Mouse (Mus musculus) limb, embryonic 15.5 days (tissue): ENCODE measurements around the gene Pax7. TPM values are rescaled to one million over a fixed set of nuclear protein-coding genes. Genes with fewer than 3 reads are reported as not detected.

Source experiments
- ATAC-seq: fragments of 200-750 bp; cut with Nextera tagmentation; 2 replicates; pipeline ENCODE4 v1.8.0; 2017; ENCODE audit warnings: low read depth, moderate TSS enrichment; ENCODE audit not compliant: insufficient number of reproducible peaks, low FRiP score, low TSS enrichment
- H3K27ac ChIP-seq: fragments of 300-500 bp; sonication (generic); 2 replicates; pipeline ENCODE4 v1.5.1; 2015; ENCODE audit warnings: moderate library complexity, mild to moderate bottlenecking, inconsistent platforms
- H3K27me3 ChIP-seq: fragments of 300-500 bp; sonication (generic); 2 replicates; pipeline ENCODE4 v1.6.1; 2015; ENCODE audit warnings: inconsistent platforms
- H3K36me3 ChIP-seq: fragments of 300-500 bp; sonication (generic); 2 replicates; pipeline ENCODE4 v1.6.1; 2015; ENCODE audit warnings: inconsistent platforms
- H3K4me1 ChIP-seq: fragments of 300-500 bp; sonication (generic); 2 replicates; pipeline ENCODE4 v1.6.1; 2015; ENCODE audit warnings: inconsistent platforms
- H3K4me2 ChIP-seq: fragments of 300-500 bp; sonication (generic); 2 replicates; pipeline ENCODE4 v1.6.1; 2015; ENCODE audit warnings: mild to moderate bottlenecking, inconsistent platforms
- H3K4me3 ChIP-seq: fragments of 300-500 bp; sonication (generic); 2 replicates; pipeline ENCODE4 v1.5.1; 2015; ENCODE audit warnings: mild to moderate bottlenecking, inconsistent platforms
- H3K9ac ChIP-seq: fragments of 300-500 bp; sonication (generic); 2 replicates; pipeline ENCODE4 v1.6.1; 2015; ENCODE audit warnings: inconsistent platforms
- H3K9me3 ChIP-seq: fragments of 300-500 bp; sonication (generic); 2 replicates; pipeline ENCODE4 v1.6.1; 2016; ENCODE audit warnings: inconsistent platforms
- WGBS: fragments of 180-500 bp; shearing (Covaris S2); methylation state at CpG from one replicate; pipeline ENCODE4 v1.1.7; 2015; 5-methylcytosine and 5-hydroxymethylcytosine counted together
- polyA plus RNA-seq: library from polyadenylated mRNA; unstranded; fragments of >200 nt; fragmentation: Nextera tagmentation; extraction: Ambion mirVana; gene quantifications from 2 replicates; pipeline ENCODE4 v1.2.1, GENCODE M21; 2015

Gene Pax7
- polyA plus RNA-seq, 1 experiment from 2014 or later, result 0.38 TPM

DNA sequence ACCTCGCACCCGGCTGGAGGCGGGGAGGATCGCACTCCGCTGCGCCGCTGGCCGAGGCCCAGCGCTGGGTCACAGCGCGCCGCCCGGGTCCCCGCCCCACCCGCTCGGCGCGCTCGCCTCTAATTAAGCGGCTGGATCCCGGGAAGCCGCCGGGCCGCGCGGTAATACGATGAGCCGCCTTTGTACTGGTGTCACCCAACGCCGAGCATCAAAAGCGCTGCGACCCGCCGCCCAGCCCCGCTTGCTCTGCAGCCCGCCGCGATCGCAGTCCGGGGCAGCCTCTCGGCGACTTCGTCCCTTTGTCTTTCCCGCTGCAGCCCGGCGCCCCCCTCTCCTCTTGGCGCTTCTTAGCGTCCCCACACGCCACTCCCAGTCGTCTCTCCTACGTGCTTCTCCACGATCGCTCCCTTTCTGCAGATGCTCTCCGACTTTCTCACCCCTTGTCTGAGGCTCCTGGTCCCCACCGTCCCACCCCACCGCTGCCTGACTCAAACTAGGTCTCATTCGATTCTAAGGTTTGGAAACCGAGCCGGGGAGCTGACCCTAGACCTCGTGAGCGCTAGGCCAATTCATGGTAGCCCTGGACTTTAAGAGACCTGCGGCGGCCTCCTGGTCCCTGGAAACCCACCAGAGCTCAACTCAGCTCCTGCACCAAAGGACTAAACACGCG, 11.7 kb downstream of the Pax7 start:
- Histone ChIP-seq H3K27ac (no peak overlapping the region), H3K27me3 (peaks cover 99% of the 10 kb centered on the region), H3K36me3 (no peaks in the 10 kb centered on the region), H3K9ac (no peak overlapping the region), H3K4me2 (peak overlapping the region; percentile 56), H3K4me3 (peak overlapping the region; percentile 34), H3K9me3 (no peaks in the 10 kb centered on the region), H3K4me1 (peaks cover 33% of the 10 kb centered on the region)
- WGBS, result under 1% methylated on average over 65 of the region's 65 CpGs
- ATAC-seq, result no peak

DNA sequence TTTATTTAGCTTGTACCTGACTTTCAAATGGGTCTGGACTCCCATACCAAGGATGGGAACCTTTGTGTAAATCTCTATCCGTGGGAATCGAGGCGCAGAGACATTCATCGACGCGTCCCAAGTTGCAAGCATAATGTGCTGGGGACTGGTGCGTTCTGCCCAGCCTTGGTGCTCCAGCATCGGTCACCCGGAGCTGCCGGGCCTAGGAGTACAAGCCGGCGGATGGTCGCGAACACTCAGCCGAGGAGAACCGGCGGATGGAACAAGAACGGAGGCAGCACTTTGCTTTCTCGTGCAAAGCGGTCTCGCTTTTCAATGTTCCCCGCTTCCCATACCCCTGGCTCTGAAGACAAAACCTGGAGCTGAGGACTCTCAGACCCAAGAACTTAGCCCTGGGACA, 12.3 kb downstream of the Pax7 start:
- WGBS, result 3% methylated on average over 22 of the region's 22 CpGs
- peaks cover 33% of the 10 kb centered on the region for H3K4me1 ChIP-seq
- peak overlapping the region; percentile 56 for H3K4me2 ChIP-seq
- H3K9ac ChIP-seq, result no peak overlapping the region
- ATAC-seq, result no peak
- no peak overlapping the region for H3K27ac ChIP-seq
- H3K4me3 ChIP-seq, result peak overlapping the region; percentile 34
- H3K9me3 ChIP-seq, result no peaks in the 10 kb centered on the region
- H3K36me3 ChIP-seq, result no peaks in the 10 kb centered on the region
- peaks cover 99% of the 10 kb centered on the region for H3K27me3 ChIP-seq

DNA sequence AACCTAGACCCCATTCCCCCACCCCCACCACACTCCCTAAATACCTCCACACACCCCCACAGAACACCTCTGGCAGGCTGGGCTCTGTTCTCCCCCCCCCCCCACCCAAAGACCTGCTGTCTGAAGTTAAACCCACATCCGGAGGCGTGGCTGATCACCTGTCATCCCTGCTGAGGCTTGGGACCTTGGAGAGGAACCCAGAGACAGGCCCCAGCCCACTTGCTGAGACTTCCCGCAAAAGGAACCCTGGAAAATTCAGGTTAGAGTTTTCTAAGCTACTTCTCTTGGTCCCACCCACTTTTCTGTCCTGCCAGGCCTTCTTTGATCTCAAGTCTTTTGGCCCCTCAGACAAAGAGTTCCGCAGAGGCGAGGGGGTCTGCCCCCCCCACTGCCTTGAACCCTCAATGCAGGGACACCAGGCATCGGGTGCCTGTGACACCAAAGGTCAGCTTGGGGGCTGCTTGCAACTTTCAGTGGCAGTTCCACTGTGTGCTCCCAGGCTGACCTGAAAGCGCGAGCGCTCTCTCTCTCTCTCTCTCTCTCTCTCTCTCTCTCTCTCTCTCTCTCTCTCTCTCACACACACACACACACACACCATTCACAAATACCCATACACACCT, 13.8 kb downstream of the Pax7 start:
- Histone ChIP-seq H3K36me3 (no peaks in the 10 kb centered on the region), H3K4me1 (peaks cover 31% of the 10 kb centered on the region), H3K27ac (no peak overlapping the region), H3K4me2 (no peak overlapping the region), H3K9ac (no peak overlapping the region), H3K27me3 (peaks cover 96% of the 10 kb centered on the region), H3K4me3 (no peak overlapping the region), H3K9me3 (no peaks in the 10 kb centered on the region)
- 6% methylated on average over 9 of the region's 9 CpGs for WGBS
- no peak for ATAC-seq

DNA sequence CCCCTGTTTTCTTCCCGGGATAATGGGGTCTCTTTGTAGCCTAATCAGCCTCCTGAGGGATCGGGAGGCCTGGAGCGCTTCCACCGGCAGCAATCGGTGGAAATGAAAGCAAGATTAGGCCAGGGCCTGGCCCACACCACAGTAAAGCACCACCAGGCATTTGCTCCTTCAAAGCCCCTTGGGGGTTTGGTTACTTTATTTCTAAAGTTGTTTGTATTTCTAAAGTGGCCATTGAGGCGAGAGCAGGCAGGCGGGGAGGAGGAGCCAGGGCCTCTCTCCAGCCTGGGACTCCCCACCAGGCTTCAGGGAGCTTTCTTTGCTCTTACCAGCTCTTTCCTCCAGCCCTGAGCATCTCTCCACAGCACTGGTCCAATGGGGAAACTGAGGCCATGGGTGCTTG, 15.2 kb downstream of the Pax7 start:
- Histone ChIP-seq H3K4me3 (no peak overlapping the region), H3K9me3 (no peaks in the 10 kb centered on the region), H3K4me1 (peaks cover 20% of the 10 kb centered on the region), H3K27ac (no peak overlapping the region), H3K36me3 (no peaks in the 10 kb centered on the region), H3K27me3 (peaks cover 96% of the 10 kb centered on the region), H3K9ac (no peak overlapping the region), H3K4me2 (no peak overlapping the region)
- no peak for ATAC-seq
- 8% methylated on average over 6 of the region's 7 CpGs for WGBS

DNA sequence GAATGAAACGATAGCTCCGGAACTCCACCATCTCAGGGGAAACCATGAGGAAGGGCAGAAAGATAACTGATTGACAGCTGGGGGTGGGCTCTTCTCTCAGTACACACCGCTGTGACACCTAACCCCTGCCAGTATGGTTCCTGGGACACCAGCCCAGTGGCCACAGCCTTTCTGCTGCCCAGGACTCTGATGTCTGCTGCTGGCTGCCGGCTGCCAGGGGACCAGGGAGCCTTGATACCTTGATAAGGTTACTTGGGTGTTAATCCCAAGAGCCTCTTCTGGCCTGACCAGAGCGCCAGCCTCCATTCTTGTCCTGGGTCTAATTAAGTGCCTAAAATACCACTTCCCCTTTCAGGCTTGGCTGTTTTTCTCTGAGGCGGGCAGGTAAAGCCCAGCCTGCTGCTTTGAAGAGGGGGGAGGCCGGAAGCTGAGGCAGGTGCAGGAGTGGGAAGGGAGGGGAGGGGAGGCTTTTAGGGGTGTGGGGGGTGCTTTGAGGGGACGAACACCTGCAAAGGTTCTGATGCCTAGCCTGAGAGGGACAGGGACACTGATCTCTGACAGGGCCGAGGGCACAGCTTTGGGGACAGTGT, 19.9 kb downstream of the Pax7 start:
- 11% methylated on average over 9 of the region's 9 CpGs for WGBS
- Histone ChIP-seq H3K4me3 (no peak overlapping the region), H3K27ac (no peak overlapping the region), H3K27me3 (peaks cover 91% of the 10 kb centered on the region), H3K36me3 (no peaks in the 10 kb centered on the region), H3K9me3 (no peaks in the 10 kb centered on the region), H3K9ac (no peak overlapping the region), H3K4me1 (peaks cover 15% of the 10 kb centered on the region), H3K4me2 (no peak overlapping the region)
- no peak for ATAC-seq

DNA sequence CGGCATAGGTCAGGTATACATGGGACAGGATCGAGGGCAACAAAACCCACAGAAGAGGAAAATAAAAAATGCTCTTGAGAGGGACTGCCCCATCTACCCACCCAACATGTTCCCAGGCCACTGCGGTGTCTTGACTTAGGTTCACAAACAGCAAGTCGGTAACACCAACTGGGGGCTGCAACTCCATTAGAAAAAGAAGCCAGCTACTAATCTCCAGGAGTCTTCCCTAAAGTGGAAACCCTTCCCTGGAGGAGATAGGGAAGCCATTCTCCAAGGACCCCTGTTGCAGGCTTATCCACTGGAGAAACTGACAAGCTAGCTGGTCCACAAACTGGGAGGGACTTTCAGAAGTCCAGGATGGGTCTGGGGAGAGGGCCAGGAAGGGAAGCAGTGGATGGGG, 21.4 kb downstream of the Pax7 start:
- no peak overlapping the region for H3K9ac ChIP-seq
- no peak overlapping the region for H3K4me2 ChIP-seq
- 66% methylated on average over 4 of the region's 4 CpGs for WGBS
- H3K4me3 ChIP-seq, result no peak overlapping the region
- peaks cover 86% of the 10 kb centered on the region for H3K27me3 ChIP-seq
- H3K9me3 ChIP-seq, result no peaks in the 10 kb centered on the region
- H3K4me1 ChIP-seq, result peaks cover 11% of the 10 kb centered on the region
- H3K27ac ChIP-seq, result no peak overlapping the region
- no peaks in the 10 kb centered on the region for H3K36me3 ChIP-seq
- ATAC-seq, result no peak

DNA sequence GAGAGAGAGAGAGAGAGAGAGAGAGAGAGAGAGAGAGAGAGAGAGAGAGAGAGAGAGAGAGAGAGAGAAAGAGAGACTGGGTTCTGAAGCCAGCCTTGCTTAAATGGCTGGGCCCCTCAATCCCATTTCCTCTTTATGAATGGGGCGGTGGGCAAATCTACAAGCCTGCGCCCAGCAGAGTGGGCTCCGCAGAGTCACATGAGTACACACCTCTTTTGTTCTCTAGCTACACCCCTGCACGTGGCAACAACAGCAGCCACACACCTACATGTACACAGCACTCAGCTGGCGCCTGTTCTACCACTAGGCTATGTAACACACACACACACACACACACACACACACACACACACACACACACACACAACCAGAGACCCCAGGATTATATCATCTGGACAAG, 21.9 kb downstream of the Pax7 start:
- WGBS, result 45% methylated on average over 5 of the region's 5 CpGs
- ATAC-seq, result no peak
- Histone ChIP-seq H3K27ac (no peak overlapping the region), H3K27me3 (peaks cover 86% of the 10 kb centered on the region), H3K9me3 (no peaks in the 10 kb centered on the region), H3K4me2 (no peak overlapping the region), H3K4me3 (no peak overlapping the region), H3K4me1 (peaks cover 11% of the 10 kb centered on the region), H3K9ac (no peak overlapping the region), H3K36me3 (no peaks in the 10 kb centered on the region)

DNA sequence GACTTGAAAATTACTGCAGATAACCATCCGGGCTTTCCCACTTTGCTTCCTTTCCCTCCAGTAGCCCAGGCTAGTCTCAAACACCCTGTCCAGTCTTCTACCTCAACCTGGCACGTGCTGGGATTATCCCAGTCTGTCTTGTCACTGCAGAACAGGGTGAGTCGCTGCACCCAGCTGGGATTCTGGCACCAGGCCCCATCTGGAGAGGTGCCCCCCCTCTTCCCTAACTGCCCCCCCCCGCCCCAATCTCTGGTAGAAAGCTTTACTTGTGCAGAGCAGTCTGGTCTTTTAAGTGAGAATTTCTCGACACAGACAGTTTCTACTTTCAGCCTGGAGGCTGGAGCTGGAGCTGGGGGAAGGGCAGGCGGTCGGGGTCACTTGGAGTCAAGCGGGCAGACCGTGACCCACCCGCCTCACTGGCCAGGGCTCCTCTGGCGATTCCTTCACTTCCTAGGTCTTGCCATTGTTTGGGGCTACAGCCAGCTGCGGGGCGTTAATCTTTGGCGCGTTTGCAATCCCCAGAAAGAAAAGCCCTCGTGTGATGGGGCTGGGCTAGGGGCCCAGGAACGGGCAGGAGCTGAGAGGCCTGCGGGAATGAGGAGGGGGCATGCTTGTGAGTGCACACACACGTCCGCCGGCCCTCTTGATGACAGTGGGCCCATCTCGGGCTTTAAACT, 22.4 kb downstream of the Pax7 start:
- Histone ChIP-seq H3K27ac (no peak overlapping the region), H3K4me3 (peak overlapping the region; percentile 5; the same call in 1 of the 2 replicates), H3K9ac (0 out of 2 replicates have a peak overlapping the region, but pooled peaks have one; percentile 14), H3K36me3 (no peaks in the 10 kb centered on the region), H3K27me3 (peaks cover 86% of the 10 kb centered on the region), H3K4me2 (peak overlapping the region; percentile 19; the same call in 1 of the 2 replicates), H3K4me1 (peaks cover 11% of the 10 kb centered on the region), H3K9me3 (no peaks in the 10 kb centered on the region)
- ATAC-seq, result no peak
- WGBS, result 5% methylated on average over 22 of the region's 22 CpGs

DNA sequence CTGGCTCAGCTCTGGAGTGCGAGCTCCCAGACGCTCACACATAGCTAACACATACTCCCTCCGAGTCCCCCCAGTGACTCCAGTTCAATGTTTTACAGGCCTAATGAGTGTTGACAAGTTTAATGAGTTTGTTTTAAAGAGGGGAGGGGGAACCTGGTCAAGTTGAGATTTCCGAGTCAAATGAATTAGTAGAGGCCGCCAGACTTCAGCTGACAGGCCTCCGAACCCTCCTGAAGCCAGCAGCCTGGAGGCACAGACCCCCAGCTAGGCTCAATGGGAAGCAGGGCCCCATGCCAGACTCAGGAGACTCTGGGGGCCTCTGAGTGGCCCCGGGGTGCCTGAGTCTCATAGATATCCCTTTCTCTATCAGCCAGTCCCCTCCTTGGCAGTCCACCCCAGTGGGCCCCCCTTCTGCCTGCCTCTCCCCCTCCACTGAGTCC, 23.9 kb downstream of the Pax7 start:
- WGBS, result 31% methylated on average over 7 of the region's 7 CpGs
- H3K27ac ChIP-seq, result no peak overlapping the region
- H3K4me3 ChIP-seq, result no peak overlapping the region
- peaks cover 89% of the 10 kb centered on the region for H3K27me3 ChIP-seq
- H3K4me1 ChIP-seq, result peaks cover 11% of the 10 kb centered on the region
- no peaks in the 10 kb centered on the region for H3K9me3 ChIP-seq
- no peaks in the 10 kb centered on the region for H3K36me3 ChIP-seq
- no peak overlapping the region for H3K4me2 ChIP-seq
- H3K9ac ChIP-seq, result no peak overlapping the region
- no peak for ATAC-seq

DNA sequence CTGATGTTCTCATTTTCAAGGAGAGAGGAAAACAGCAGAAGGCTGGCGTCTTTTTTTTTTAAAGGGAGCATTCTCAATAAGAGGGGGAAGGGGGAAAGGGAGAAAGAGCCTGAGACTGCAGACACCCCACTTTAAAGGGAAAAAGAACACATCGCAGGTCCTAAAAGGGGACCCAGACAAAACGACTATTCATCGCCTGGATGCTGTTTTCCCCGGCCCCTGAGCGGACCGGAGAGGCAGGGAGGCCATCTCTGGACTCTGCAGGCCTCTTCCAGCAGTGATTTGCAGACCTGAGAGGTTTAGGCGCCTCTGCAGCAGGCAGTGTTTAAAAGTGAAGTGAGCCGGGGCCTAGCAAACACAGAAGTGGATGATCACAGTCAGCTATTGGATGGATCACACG, 25.5 kb downstream of the Pax7 start:
- Histone ChIP-seq H3K27me3 (peaks cover 83% of the 10 kb centered on the region), H3K36me3 (no peaks in the 10 kb centered on the region), H3K4me3 (no peak overlapping the region), H3K27ac (no peak overlapping the region), H3K9ac (no peak overlapping the region), H3K9me3 (no peaks in the 10 kb centered on the region), H3K4me2 (no peak overlapping the region), H3K4me1 (peaks cover 11% of the 10 kb centered on the region)
- 29% methylated on average over 10 of the region's 10 CpGs for WGBS
- ATAC-seq, result no peak

DNA sequence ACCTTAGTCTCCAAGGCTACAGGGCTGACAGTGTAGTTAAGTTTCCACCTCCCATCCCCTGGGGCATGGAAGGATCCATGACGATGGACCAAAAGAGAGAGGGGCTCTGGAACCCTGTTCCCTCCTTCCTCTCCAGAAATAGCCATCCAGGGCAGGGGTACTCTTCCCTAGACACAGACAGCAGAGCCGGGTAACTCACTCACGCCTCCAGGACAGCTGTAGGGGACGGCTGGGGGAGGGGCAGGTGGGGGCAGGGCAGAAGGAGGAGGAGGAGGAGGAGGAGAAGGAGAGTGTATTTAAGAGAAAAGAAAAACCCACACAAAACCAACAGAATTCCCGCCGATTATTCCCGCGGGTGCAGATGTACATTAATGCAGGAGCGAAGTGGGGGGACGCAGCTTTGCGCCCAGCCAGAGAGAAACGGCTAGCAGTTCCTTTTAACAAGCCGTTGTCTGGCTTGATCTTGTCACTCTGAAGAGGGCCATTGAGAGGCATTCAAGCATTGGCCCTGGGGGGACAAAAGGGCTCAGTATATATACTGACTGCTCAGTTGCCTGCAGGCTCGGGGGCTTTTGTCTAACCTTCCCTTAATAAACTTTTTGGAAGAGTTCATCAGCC, 26.0 kb downstream of the Pax7 start:
- H3K4me3 ChIP-seq, result no peak overlapping the region
- H3K27me3 ChIP-seq, result peaks cover 78% of the 10 kb centered on the region
- H3K4me2 ChIP-seq, result no peak overlapping the region
- no peaks in the 10 kb centered on the region for H3K9me3 ChIP-seq
- no peak overlapping the region for H3K9ac ChIP-seq
- 15% methylated on average over 14 of the region's 14 CpGs for WGBS
- H3K27ac ChIP-seq, result no peak overlapping the region
- peak; percentile 26; the same call in 1 of the 2 replicates for ATAC-seq
- H3K36me3 ChIP-seq, result no peaks in the 10 kb centered on the region
- peaks cover 11% of the 10 kb centered on the region for H3K4me1 ChIP-seq
